Mouse (Mus musculus) liver, postnatal 0 days (tissue): Measurements from ENCODE around the gene Endov. TPM values are rescaled to one million over a fixed set of nuclear protein-coding genes. Genes with fewer than 3 reads are reported as not detected.

Source experiments
- ATAC-seq: fragments of 200-750 bp; cut with Nextera tagmentation; 2 replicates; pipeline ENCODE4 v1.8.0; 2017; ENCODE audit warnings: mild to moderate bottlenecking, moderate library complexity
- DNase-seq: peaks from one replicate; pipeline ENCODE4 v3.0.0-alpha.2; 2016
- H3K27ac ChIP-seq: fragments of 300-500 bp; sonication (generic); 2 replicates; pipeline ENCODE4 v1.5.1; 2014; ENCODE audit warnings: antibody characterized with exemption, moderate library complexity, mild to moderate bottlenecking, low read depth
- H3K27me3 ChIP-seq: fragments of 300-500 bp; sonication (generic); 2 replicates; pipeline ENCODE4 v1.6.1; 2014; ENCODE audit warnings: low read length, control low read depth, mixed read lengths; ENCODE audit not compliant: insufficient read depth
- H3K36me3 ChIP-seq: fragments of 300-500 bp; sonication (generic); replicated peaks from 2 replicates; pipeline ENCODE4 v1.6.1; 2014; ENCODE audit warnings: mild to moderate bottlenecking, control low read depth, low read length, moderate library complexity, mixed read lengths; ENCODE audit not compliant: insufficient read depth
- H3K4me1 ChIP-seq: fragments of 300-500 bp; sonication (generic); 2 replicates; pipeline ENCODE4 v1.6.1; 2014; ENCODE audit warnings: antibody characterized with exemption, mild to moderate bottlenecking, control low read depth; ENCODE audit not compliant: insufficient read depth
- H3K4me2 ChIP-seq: fragments of 300-500 bp; sonication (generic); 2 replicates; pipeline ENCODE4 v1.6.1; 2014; ENCODE audit warnings: low read depth, mild to moderate bottlenecking, low read length, moderate library complexity, mixed read lengths
- H3K4me3 ChIP-seq: fragments of 300-500 bp; sonication (generic); 2 replicates; pipeline ENCODE4 v1.5.1; 2014; ENCODE audit warnings: low read depth, low read length
- H3K9ac ChIP-seq: fragments of 300-500 bp; sonication (generic); replicated peaks from 2 replicates; pipeline ENCODE4 v1.6.1; 2014; ENCODE audit warnings: mild to moderate bottlenecking, moderate library complexity
- H3K9me3 ChIP-seq: fragments of 300-500 bp; sonication (generic); 2 replicates; pipeline ENCODE4 v1.6.1; 2016; ENCODE audit warnings: mild to moderate bottlenecking, control low read depth, low read length, mixed read lengths
- CTCF ChIP-seq: sonication (generic); IDR thresholded peaks from 2 replicates; pipeline ENCODE4 v1.5.1; 2016; ENCODE audit warnings: antibody characterized with exemption, low read depth
- EP300 ChIP-seq: IDR thresholded peaks from 2 replicates; pipeline ENCODE4 v1.6.1; 2016; ENCODE audit warnings: antibody characterized with exemption, low read depth, mild to moderate bottlenecking
- WGBS: fragments of 180-500 bp; shearing (Covaris S2); extraction: QIAGEN DNeasy Blood & Tissue Kit; methylation state at CpG from one replicate; pipeline ENCODE4 v1.1.7; 2014; ENCODE audit not compliant: insufficient replicate concordance; 5-methylcytosine and 5-hydroxymethylcytosine counted together
- polyA plus RNA-seq: library from polyadenylated mRNA; unstranded; fragments of >200 nt; fragmentation: Nextera tagmentation; extraction: Ambion mirVana; gene quantifications from 2 replicates; pipeline ENCODE4 v1.2.1, GENCODE M21; 2015

The Endov gene
- polyA plus RNA-seq, 1 experiment from 2014 or later: 6.4 TPM

GRCm38 (mm10) chr11:119532460-119532859 lies 41.3 kb downstream of the Endov start:
- Histone ChIP-seq H3K27me3 (no peaks in the 10 kb centered on the region), H3K36me3 (no peaks in the 10 kb centered on the region), H3K27ac (no peak overlapping the region), H3K4me3 (no peak overlapping the region), H3K4me2 (no peak overlapping the region), H3K9ac (no peak overlapping the region), H3K4me1 (no peaks in the 10 kb centered on the region), H3K9me3 (no peaks in the 10 kb centered on the region)
- DNase-seq: no peak
- TF ChIP-seq EP300 (no peak), CTCF (no peak)
- 67% methylated on average over 8 of the region's 8 CpGs for WGBS
- no peak for ATAC-seq

- ATAC-seq (no peak), DNase-seq (no peak)
- Histone ChIP-seq H3K4me1 (no peaks in the 10 kb centered on the region), H3K27me3 (no peaks in the 10 kb centered on the region), H3K4me2 (no peak overlapping the region), H3K27ac (no peak overlapping the region), H3K9ac (no peak overlapping the region), H3K9me3 (no peaks in the 10 kb centered on the region), H3K36me3 (no peaks in the 10 kb centered on the region), H3K4me3 (no peak overlapping the region)
- TF ChIP-seq EP300 (no peak), CTCF (no peak)
- WGBS: 65% methylated on average over 7 of the region's 7 CpGs
Measured at GRCm38 (mm10) chr11:119533745-119534144, 42.6 kb downstream of the Endov start.

GRCm38 (mm10) chr11:119539944-119540343 lies 48.8 kb downstream of the Endov start:
- H3K9ac ChIP-seq: no peak overlapping the region
- H3K36me3 ChIP-seq: no peaks in the 10 kb centered on the region
- no peak overlapping the region for H3K4me2 ChIP-seq
- no peak overlapping the region for H3K4me3 ChIP-seq
- peaks cover 33% of the 10 kb centered on the region for H3K27me3 ChIP-seq
- ATAC-seq (no peak), DNase-seq (no peak)
- no peaks in the 10 kb centered on the region for H3K4me1 ChIP-seq
- no peak for TF ChIP-seq EP300
- no peak for TF ChIP-seq CTCF
- WGBS: 36% methylated on average over 14 of the region's 14 CpGs
- H3K27ac ChIP-seq: no peak overlapping the region
- H3K9me3 ChIP-seq: no peaks in the 10 kb centered on the region

- no peak for DNase-seq
- no peak for TF ChIP-seq CTCF
- no peak for TF ChIP-seq EP300
- H3K9me3 ChIP-seq: no peaks in the 10 kb centered on the region
- H3K4me1 ChIP-seq: no peaks in the 10 kb centered on the region
- no peak overlapping the region for H3K4me2 ChIP-seq
- H3K4me3 ChIP-seq: no peak overlapping the region
- no peak for ATAC-seq
- H3K27me3 ChIP-seq: peaks cover 40% of the 10 kb centered on the region
- 71% methylated on average over 9 of the region's 9 CpGs for WGBS
- no peaks in the 10 kb centered on the region for H3K36me3 ChIP-seq
- no peak overlapping the region for H3K9ac ChIP-seq
- H3K27ac ChIP-seq: no peak overlapping the region
Measured at GRCm38 (mm10) chr11:119540560-119540959, 49.4 kb downstream of the Endov start.

GRCm38 (mm10) chr11:119541082-119541481 lies 49.9 kb downstream of the Endov start:
- Histone ChIP-seq H3K36me3 (no peaks in the 10 kb centered on the region), H3K4me2 (no peak overlapping the region), H3K27me3 (peaks cover 45% of the 10 kb centered on the region), H3K9ac (no peak overlapping the region), H3K9me3 (no peaks in the 10 kb centered on the region), H3K27ac (no peak overlapping the region), H3K4me1 (no peaks in the 10 kb centered on the region), H3K4me3 (no peak overlapping the region)
- 72% methylated on average over 9 of the region's 9 CpGs for WGBS
- DNase-seq: no peak
- no peak for ATAC-seq
- TF ChIP-seq EP300 (no peak), CTCF (no peak)

- no peaks in the 10 kb centered on the region for H3K9me3 ChIP-seq
- DNase-seq (no peak), ATAC-seq (no peak)
- H3K36me3 ChIP-seq: no peaks in the 10 kb centered on the region
- H3K9ac ChIP-seq: no peak overlapping the region
- H3K27ac ChIP-seq: no peak overlapping the region
- WGBS: 38% methylated on average over 9 of the region's 9 CpGs
- no peak overlapping the region for H3K4me3 ChIP-seq
- peaks cover 58% of the 10 kb centered on the region for H3K27me3 ChIP-seq
- no peak overlapping the region for H3K4me2 ChIP-seq
- H3K4me1 ChIP-seq: peaks cover 7% of the 10 kb centered on the region
- TF ChIP-seq EP300: no peak
- TF ChIP-seq CTCF: no peak
Measured at GRCm38 (mm10) chr11:119542371-119542770, 51.2 kb downstream of the Endov start.

- WGBS: 56% methylated on average over 5 of the region's 5 CpGs
- H3K4me1 ChIP-seq: peaks cover 13% of the 10 kb centered on the region
- peaks cover 63% of the 10 kb centered on the region for H3K27me3 ChIP-seq
- ATAC-seq (no peak), DNase-seq (no peak)
- H3K9ac ChIP-seq: no peak overlapping the region
- no peak overlapping the region for H3K4me3 ChIP-seq
- H3K27ac ChIP-seq: no peak overlapping the region
- H3K9me3 ChIP-seq: no peaks in the 10 kb centered on the region
- no peak overlapping the region for H3K4me2 ChIP-seq
- TF ChIP-seq CTCF (no peak), EP300 (no peak)
- H3K36me3 ChIP-seq: no peaks in the 10 kb centered on the region
Measured at GRCm38 (mm10) chr11:119542886-119543285, 51.7 kb downstream of the Endov start.
